Mouse (Mus musculus): ENCODE measurements around the gene Adar. TPM values are rescaled to one million over a fixed set of nuclear protein-coding genes. Genes with fewer than 3 reads are reported as not detected.

Gene Adar
- polyA plus RNA-seq, 1 experiment from 2014 or later, result 12.6 TPM

- Histone ChIP-seq H3K9me3 (ENCODE audit: control insufficient read depth, low read length) (no peaks in the 10 kb centered on the region), H3K27me3 (replicated peaks; ENCODE audit: control insufficient read depth, insufficient read depth, low read length) (no peaks in the 10 kb centered on the region), H3K9ac (ENCODE audit: low read depth, low read length) (no peak overlapping the region), H3K4me2 (no peak overlapping the region), H3K4me1 (replicated peaks; ENCODE audit: control insufficient read depth, insufficient read depth, low read length) (no peaks in the 10 kb centered on the region), H3K36me3 (ENCODE audit: control insufficient read depth, insufficient read depth, low read length) (no peaks in the 10 kb centered on the region), H3K4me3 (ENCODE audit: low read depth, low read length) (no peak overlapping the region), H3K27ac (ENCODE audit: low read depth, low read length) (no peak overlapping the region)
- DNase-seq (ENCODE audit: low spot score), result no peak
- 82% methylated on average over 12 of the region's 12 CpGs for WGBS
- ATAC-seq (replicated peaks; ENCODE audit: low FRiP score), result no peak
These were observed 18.5 kb upstream of the Adar start for GRCm38 (mm10) chr3:89696152-89696821.

- Histone ChIP-seq H3K36me3 (ENCODE audit: control insufficient read depth, insufficient read depth, low read length) (no peaks in the 10 kb centered on the region), H3K4me2 (no peak overlapping the region), H3K4me1 (replicated peaks; ENCODE audit: control insufficient read depth, insufficient read depth, low read length) (no peaks in the 10 kb centered on the region), H3K9me3 (ENCODE audit: control insufficient read depth, low read length) (no peaks in the 10 kb centered on the region), H3K27ac (ENCODE audit: low read depth, low read length) (no peak overlapping the region), H3K27me3 (replicated peaks; ENCODE audit: control insufficient read depth, insufficient read depth, low read length) (no peaks in the 10 kb centered on the region), H3K9ac (ENCODE audit: low read depth, low read length) (no peak overlapping the region), H3K4me3 (ENCODE audit: low read depth, low read length) (no peak overlapping the region)
- ATAC-seq (replicated peaks; ENCODE audit: low FRiP score), result no peak
- DNase-seq (ENCODE audit: low spot score), result no peak
- 91% methylated on average over 1 of the region's 1 CpGs for WGBS
These were observed 15.9 kb upstream of the Adar start for GRCm38 (mm10) chr3:89698958-89699357.

- Histone ChIP-seq H3K4me2 (no peak overlapping the region), H3K9ac (ENCODE audit: low read depth, low read length) (no peak overlapping the region), H3K36me3 (ENCODE audit: control insufficient read depth, insufficient read depth, low read length) (no peaks in the 10 kb centered on the region), H3K27me3 (replicated peaks; ENCODE audit: control insufficient read depth, insufficient read depth, low read length) (no peaks in the 10 kb centered on the region), H3K9me3 (ENCODE audit: control insufficient read depth, low read length) (no peaks in the 10 kb centered on the region), H3K4me1 (replicated peaks; ENCODE audit: control insufficient read depth, insufficient read depth, low read length) (no peaks in the 10 kb centered on the region), H3K4me3 (ENCODE audit: low read depth, low read length) (no peak overlapping the region), H3K27ac (ENCODE audit: low read depth, low read length) (no peak overlapping the region)
- ATAC-seq (replicated peaks; ENCODE audit: low FRiP score) (no peak), DNase-seq (ENCODE audit: low spot score) (no peak)
- 81% methylated on average over 11 of the region's 11 CpGs for WGBS
These were observed 14.4 kb upstream of the Adar start for GRCm38 (mm10) chr3:89700461-89700860.

GRCm38 (mm10) chr3:89703596-89703995, 11.2 kb upstream of the Adar start:
- Histone ChIP-seq H3K27ac (ENCODE audit: low read depth, low read length) (no peak overlapping the region), H3K9me3 (ENCODE audit: control insufficient read depth, low read length) (no peaks in the 10 kb centered on the region), H3K4me2 (no peak overlapping the region), H3K4me1 (replicated peaks; ENCODE audit: control insufficient read depth, insufficient read depth, low read length) (no peaks in the 10 kb centered on the region), H3K9ac (ENCODE audit: low read depth, low read length) (no peak overlapping the region), H3K27me3 (replicated peaks; ENCODE audit: control insufficient read depth, insufficient read depth, low read length) (no peaks in the 10 kb centered on the region), H3K4me3 (ENCODE audit: low read depth, low read length) (no peak overlapping the region), H3K36me3 (ENCODE audit: control insufficient read depth, insufficient read depth, low read length) (no peaks in the 10 kb centered on the region)
- no peak for ATAC-seq (replicated peaks; ENCODE audit: low FRiP score)
- DNase-seq (ENCODE audit: low spot score), result no peak
- WGBS, result 32% methylated on average over 3 of the region's 3 CpGs

GRCm38 (mm10) chr3:89704064-89704463, 10.8 kb upstream of the Adar start:
- Histone ChIP-seq H3K4me2 (no peak overlapping the region), H3K4me1 (replicated peaks; ENCODE audit: control insufficient read depth, insufficient read depth, low read length) (no peaks in the 10 kb centered on the region), H3K27me3 (replicated peaks; ENCODE audit: control insufficient read depth, insufficient read depth, low read length) (no peaks in the 10 kb centered on the region), H3K4me3 (ENCODE audit: low read depth, low read length) (no peak overlapping the region), H3K9ac (ENCODE audit: low read depth, low read length) (no peak overlapping the region), H3K9me3 (ENCODE audit: control insufficient read depth, low read length) (no peaks in the 10 kb centered on the region), H3K36me3 (ENCODE audit: control insufficient read depth, insufficient read depth, low read length) (no peaks in the 10 kb centered on the region), H3K27ac (ENCODE audit: low read depth, low read length) (no peak overlapping the region)
- WGBS, result 77% methylated on average over 6 of the region's 6 CpGs
- DNase-seq (ENCODE audit: low spot score) (no peak), ATAC-seq (replicated peaks; ENCODE audit: low FRiP score) (no peak)

GRCm38 (mm10) chr3:89715207-89715966, 565 bp downstream of the Adar start:
- Histone ChIP-seq H3K4me3 (ENCODE audit: low read depth, low read length) (peak overlapping the region; percentile 70), H3K9ac (ENCODE audit: low read depth, low read length) (peak overlapping the region; percentile 55), H3K9me3 (ENCODE audit: control insufficient read depth, low read length) (no peaks in the 10 kb centered on the region), H3K4me2 (peak overlapping the region; percentile 80), H3K27ac (ENCODE audit: low read depth, low read length) (no peak overlapping the region), H3K4me1 (replicated peaks; ENCODE audit: control insufficient read depth, insufficient read depth, low read length) (no peaks in the 10 kb centered on the region; the same call in 1 of the 2 replicates), H3K36me3 (ENCODE audit: control insufficient read depth, insufficient read depth, low read length) (no peaks in the 10 kb centered on the region), H3K27me3 (replicated peaks; ENCODE audit: control insufficient read depth, insufficient read depth, low read length) (no peaks in the 10 kb centered on the region)
- peak; percentile 52 for DNase-seq (ENCODE audit: low spot score)
- WGBS, result 3% methylated on average over 59 of the region's 59 CpGs
- ATAC-seq (replicated peaks; ENCODE audit: low FRiP score), result peak; percentile 56

- no peaks in the 10 kb centered on the region for H3K27me3 ChIP-seq (replicated peaks; ENCODE audit: control insufficient read depth, insufficient read depth, low read length)
- no peaks in the 10 kb centered on the region; the same call in 1 of the 2 replicates for H3K4me1 ChIP-seq (replicated peaks; ENCODE audit: control insufficient read depth, insufficient read depth, low read length)
- ATAC-seq (replicated peaks; ENCODE audit: low FRiP score) (no peak), DNase-seq (ENCODE audit: low spot score) (no peak)
- peak overlapping the region; percentile 70 for H3K4me3 ChIP-seq (ENCODE audit: low read depth, low read length)
- H3K4me2 ChIP-seq, result peak overlapping the region; percentile 80
- 52% methylated on average over 6 of the region's 6 CpGs for WGBS
- H3K9ac ChIP-seq (ENCODE audit: low read depth, low read length), result no peak overlapping the region
- H3K36me3 ChIP-seq (ENCODE audit: control insufficient read depth, insufficient read depth, low read length), result no peaks in the 10 kb centered on the region
- no peaks in the 10 kb centered on the region for H3K9me3 ChIP-seq (ENCODE audit: control insufficient read depth, low read length)
- no peak overlapping the region for H3K27ac ChIP-seq (ENCODE audit: low read depth, low read length)
These were observed 1.1 kb downstream of the Adar start for GRCm38 (mm10) chr3:89715967-89716256.

- Histone ChIP-seq H3K27me3 (replicated peaks; ENCODE audit: control insufficient read depth, insufficient read depth, low read length) (no peaks in the 10 kb centered on the region), H3K9ac (ENCODE audit: low read depth, low read length) (no peak overlapping the region), H3K4me3 (ENCODE audit: low read depth, low read length) (no peak overlapping the region), H3K36me3 (ENCODE audit: control insufficient read depth, insufficient read depth, low read length) (no peaks in the 10 kb centered on the region), H3K4me1 (replicated peaks; ENCODE audit: control insufficient read depth, insufficient read depth, low read length) (no peaks in the 10 kb centered on the region), H3K27ac (ENCODE audit: low read depth, low read length) (no peak overlapping the region), H3K9me3 (ENCODE audit: control insufficient read depth, low read length) (no peaks in the 10 kb centered on the region), H3K4me2 (no peak overlapping the region)
- no peak for ATAC-seq (replicated peaks; ENCODE audit: low FRiP score)
- no peak for DNase-seq (ENCODE audit: low spot score)
These were observed 7.2 kb downstream of the Adar start for GRCm38 (mm10) chr3:89722032-89722431.

Measured in liver, embryonic 11.5 days (tissue).